ENCODE assay signal across 10 mouse cellular contexts in genomic region chr7:100431103-100431502, GRCm38 (mm10). TPM values are rescaled to one million over a fixed set of nuclear protein-coding genes. Genes with fewer than 3 reads are reported as not detected.
DNase-seq lines count a peak whose midpoint lies in the region; ATAC-seq and TF ChIP-seq lines count a peak whose summit lies in the region.
"Had no signal": no experiment of that assay in that cellular context is flagged by ENCODE, and none has a peak within 500 bp of the region (broad histone marks: within the 10 kb centered on the region; RNA-seq: fewer than 3 reads in every experiment).

No protein-coding gene starts in this region.

- no peak overlapping the region for H3K9ac ChIP-seq in liver, postnatal 0 days (replicated peaks)
- H3K9ac ChIP-seq: hindbrain, embryonic 15.5 days; neural tube, embryonic 12.5 days had no signal

- 0 out of 2 replicates have a peak overlapping the region, but pooled peaks have one; percentile 39 for H3K27ac ChIP-seq in liver, postnatal 0 days (ENCODE audit: low read depth)
- H3K27ac ChIP-seq: hindbrain, embryonic 15.5 days; neural tube, embryonic 12.5 days had no signal

- peak; percentile 14 to 20 for DNase-seq in left cerebral cortex, postnatal 14 days (ENCODE audit: low spot score in 2 of 2)
- no peak for DNase-seq in left cerebral cortex, adult 11 months (ENCODE audit: low spot score)
- DNase-seq in adrenal gland, postnatal 25 days, result peak; percentile 36
- peak; percentile 99 for DNase-seq in gonadal fat pad, adult 2 months (ENCODE audit: low read depth)
- peak; percentile 67 for DNase-seq in liver, postnatal 0 days
- DNase-seq in spleen, postnatal 14 days (ENCODE audit: low spot score in 2 of 2), result no peak
- no peak for DNase-seq in thymus, postnatal 14 days

- 63% methylated on average over 5 of the region's 5 CpGs for WGBS in liver, postnatal 0 days (ENCODE audit: insufficient replicate concordance)

- H3K36me3 ChIP-seq in liver, postnatal 0 days (replicated peaks; ENCODE audit: insufficient read depth, low read length), result peaks cover 54% of the 10 kb centered on the region

- no peak for TF ChIP-seq CTCF in liver, postnatal 0 days (IDR thresholded peaks at IDR 0.05; ENCODE audit: low read depth)

- H3K4me2 ChIP-seq in liver, postnatal 0 days (ENCODE audit: low read depth, low read length), result no peak overlapping the region
- H3K4me2 ChIP-seq: hindbrain, embryonic 15.5 days; neural tube, embryonic 12.5 days had no signal

- no peaks in the 10 kb centered on the region for H3K9me3 ChIP-seq in liver, postnatal 0 days (ENCODE audit: low read length)
- H3K9me3 ChIP-seq: hindbrain, embryonic 15.5 days; neural tube, embryonic 12.5 days had no signal

- H3K4me1 ChIP-seq in liver, postnatal 0 days (ENCODE audit: insufficient read depth), result no peaks in the 10 kb centered on the region; the same call in 1 of the 2 replicates
- H3K4me1 ChIP-seq: hindbrain, embryonic 15.5 days; neural tube, embryonic 12.5 days had no signal

- ATAC-seq in liver, postnatal 0 days, result peak; percentile 75
- ATAC-seq in erythroblast, adult 5-6 weeks (replicated peaks; ENCODE audit: low FRiP score, poor library complexity, severe bottlenecking), result no peak

- no peaks in the 10 kb centered on the region for H3K27me3 ChIP-seq in liver, postnatal 0 days (ENCODE audit: insufficient read depth, low read length)
- H3K27me3 ChIP-seq: hindbrain, embryonic 15.5 days; neural tube, embryonic 12.5 days had no signal

- intact Hi-C loops in left cerebral cortex, postnatal 14 days (cut with DNase I), result no loop called here

- TF ChIP-seq EP300 in liver, postnatal 0 days (IDR thresholded peaks at IDR 0.05; ENCODE audit: low read depth), result no peak

- no peak overlapping the region for H3K4me3 ChIP-seq in liver, postnatal 0 days (ENCODE audit: low read depth, low read length)
- H3K4me3 ChIP-seq: hindbrain, embryonic 15.5 days; neural tube, embryonic 12.5 days had no signal

RNA-seq across cellular contexts. Expression of gene Ucp3, which starts 41.7 kb away (rescaled TPM):
- total RNA-seq in left cerebral cortex, postnatal 14 days (2021), result 1 to 10 TPM; 1.2 to 1.7 TPM
- total RNA-seq in adrenal gland, postnatal 25 days (2021), result 24.6 and 30.5 TPM in 2 replicates
- 8.5 and 11.9 TPM in 2 replicates for polyA plus RNA-seq in gonadal fat pad, adult 2 months (2012; rRNA removed)
- polyA plus RNA-seq in liver, postnatal 0 days (2015; fragmentation: Nextera tagmentation; extraction: Ambion mirVana), result 0.08 and 0.21 TPM in 2 replicates
- total RNA-seq in erythroblast, adult 5-6 weeks (2015; ENCODE audit: low replicate concordance), result 0.42 TPM in 1 of 2 replicates, not detected in the other
- 0.56 TPM in 1 of 2 replicates, not detected in the other for total RNA-seq in erythroblast, adult 5-6 weeks (2017; ENCODE audit: low replicate concordance)
- polyA plus RNA-seq: hindbrain, embryonic 15.5 days; neural tube, embryonic 12.5 days had no signal

RNA-seq across cellular contexts. Expression of gene Ppme1, which starts 59.0 kb away (rescaled TPM):
- total RNA-seq in left cerebral cortex, postnatal 14 days (2021), result 100 to 1,000 TPM; 155 to 156 TPM
- total RNA-seq in adrenal gland, postnatal 25 days (2021), result 54.5 and 70.6 TPM in 2 replicates
- 89.1 and 95.3 TPM in 2 replicates for polyA plus RNA-seq in gonadal fat pad, adult 2 months (2012; rRNA removed)
- 18.1 and 18.2 TPM in 2 replicates for polyA plus RNA-seq in liver, postnatal 0 days (2015; fragmentation: Nextera tagmentation; extraction: Ambion mirVana)
- 11.5 and 16.1 TPM in 2 replicates for total RNA-seq in erythroblast, adult 5-6 weeks (2015; ENCODE audit: low replicate concordance)
- total RNA-seq in erythroblast, adult 5-6 weeks (2017; ENCODE audit: low replicate concordance), result 29.1 and 37.9 TPM in 2 replicates

RNA-seq across cellular contexts. Expression of gene C2cd3, which starts 59.1 kb away (rescaled TPM):
- 10 to 100 TPM; 16.9 to 18.2 TPM for total RNA-seq in left cerebral cortex, postnatal 14 days (2021)
- 26.6 and 27.9 TPM in 2 replicates for total RNA-seq in adrenal gland, postnatal 25 days (2021)
- 18.4 and 20.1 TPM in 2 replicates for polyA plus RNA-seq in gonadal fat pad, adult 2 months (2012; rRNA removed)
- polyA plus RNA-seq in liver, postnatal 0 days (2015; fragmentation: Nextera tagmentation; extraction: Ambion mirVana), result 4.8 and 5.1 TPM in 2 replicates
- 11.1 and 28.8 TPM in 2 replicates for total RNA-seq in erythroblast, adult 5-6 weeks (2015; ENCODE audit: low replicate concordance)
- 14.8 and 17.4 TPM in 2 replicates for total RNA-seq in erythroblast, adult 5-6 weeks (2017; ENCODE audit: low replicate concordance)

Comparison
In these comparisons a context has a peak if more than half of its experiments do, and no peak if none do; other contexts are left out.
1. DNase-seq: peak in left cerebral cortex, postnatal 14 days (2 of 2), adrenal gland, postnatal 25 days (single experiment), gonadal fat pad, adult 2 months (single experiment) and liver, postnatal 0 days (single experiment); none in left cerebral cortex, adult 11 months (single experiment), spleen, postnatal 14 days (0 of 2) and thymus, postnatal 14 days (single experiment).